Mouse (Mus musculus): ENCODE data around the gene Asic1. TPM values are rescaled to one million over a fixed set of nuclear protein-coding genes. Genes with fewer than 3 reads are reported as not detected.

The Asic1 gene
- 10 to 100 TPM; 29.0 to 38.6 (median 34.0) TPM for total RNA-seq (2022)

GRCm38 (mm10) chr15:99670154-99670821, at the start of gene Asic1:
TSS of gene Asic1 (plus strand) at chr15:99670368.
- peak; percentile 47 to 65 for DNase-seq (ENCODE audit: low spot score in 2 of 2)

GRCm38 (mm10) chr15:99622063-99622462, 48.1 kb upstream of the Asic1 start:
- no peak for DNase-seq (ENCODE audit: low spot score in 2 of 2)

GRCm38 (mm10) chr15:99631618-99632017, 38.5 kb upstream of the Asic1 start:
- no peak for DNase-seq (ENCODE audit: low spot score in 2 of 2)

DNA sequence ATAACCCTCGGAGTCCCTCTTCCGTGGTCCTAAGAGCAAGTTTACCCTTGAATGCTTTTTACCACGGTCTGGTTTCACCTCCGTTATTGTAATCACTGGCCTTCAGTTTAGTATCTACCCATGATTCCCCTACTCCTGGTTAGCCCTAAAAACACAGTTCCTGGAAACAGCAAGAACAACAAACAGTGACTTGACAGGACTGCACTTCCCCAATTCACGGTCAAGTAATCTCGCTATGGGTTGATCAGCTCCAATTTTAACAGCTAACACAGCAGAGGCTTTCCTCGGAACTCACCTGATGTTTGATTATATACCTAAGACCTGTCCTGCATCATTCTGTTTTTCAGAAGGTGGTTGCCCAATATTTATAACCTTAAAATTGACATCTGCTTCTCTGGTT, 35.5 kb upstream of the Asic1 start:
- DNase-seq (ENCODE audit: low spot score in 2 of 2), result no peak

GRCm38 (mm10) chr15:99637405-99638123, 32.6 kb upstream of the Asic1 start:
- no peak for DNase-seq (ENCODE audit: low spot score in 2 of 2)

DNA sequence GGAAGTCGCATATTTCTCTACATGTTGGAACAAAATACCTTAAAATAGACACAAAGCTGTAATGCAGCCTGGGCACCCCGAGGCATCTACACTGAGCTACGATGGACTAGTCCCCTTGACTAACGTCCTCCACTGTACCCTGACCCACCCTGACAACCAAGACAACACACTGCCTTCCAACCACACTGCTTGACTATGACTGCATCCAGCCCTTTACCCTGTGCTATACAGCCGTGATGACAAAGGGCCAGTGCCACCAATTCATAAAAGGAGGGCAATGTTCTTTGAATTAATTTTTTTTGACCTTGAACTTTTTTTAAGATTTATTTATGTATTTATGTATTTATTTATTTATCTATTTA, 32.1 kb upstream of the Asic1 start:
- no peak for DNase-seq (ENCODE audit: low spot score in 2 of 2)

DNA sequence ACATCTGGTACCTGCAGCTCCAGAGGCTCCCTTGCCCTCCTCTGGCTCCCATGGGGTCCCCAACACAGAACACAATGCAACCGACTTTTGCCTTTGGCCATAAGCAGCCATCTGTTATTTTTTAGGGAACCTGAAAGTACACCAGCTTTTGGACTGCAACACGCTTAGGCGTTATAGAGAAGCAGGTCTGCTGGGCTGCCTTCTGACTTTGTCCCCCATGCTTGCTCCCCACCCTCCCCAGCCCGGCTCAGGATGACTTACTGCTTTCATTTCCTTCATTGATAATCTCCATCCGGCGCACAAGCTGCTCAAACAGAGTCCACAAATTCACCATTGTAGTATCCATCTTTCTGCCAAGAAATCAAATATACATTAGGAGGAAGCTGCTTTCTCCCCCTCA, 27.5 kb upstream of the Asic1 start:
- DNase-seq (ENCODE audit: low spot score in 2 of 2), result no peak

GRCm38 (mm10) chr15:99643832-99644231, 26.3 kb upstream of the Asic1 start:
- no peak for DNase-seq (ENCODE audit: low spot score in 2 of 2)

DNA sequence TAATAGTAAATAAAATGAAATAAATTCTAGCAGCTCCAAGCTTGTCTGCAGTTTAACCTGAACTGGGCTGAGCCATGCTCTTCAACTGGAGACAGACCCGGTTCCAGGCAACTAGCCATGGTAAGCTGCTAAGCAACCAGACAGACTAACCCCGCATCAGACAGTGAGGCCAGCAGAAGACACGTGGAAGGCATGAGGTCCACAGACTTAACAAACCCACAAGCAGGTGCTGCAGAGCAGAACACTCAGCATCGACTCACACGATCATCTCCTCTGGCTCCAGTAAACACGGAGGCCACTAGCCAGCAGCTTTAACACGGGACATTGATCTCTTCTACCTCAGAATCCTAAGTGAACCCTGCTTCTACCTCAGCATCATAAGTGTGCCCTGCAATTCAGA, 25.4 kb upstream of the Asic1 start:
- no peak for DNase-seq (ENCODE audit: low spot score in 2 of 2)

DNA sequence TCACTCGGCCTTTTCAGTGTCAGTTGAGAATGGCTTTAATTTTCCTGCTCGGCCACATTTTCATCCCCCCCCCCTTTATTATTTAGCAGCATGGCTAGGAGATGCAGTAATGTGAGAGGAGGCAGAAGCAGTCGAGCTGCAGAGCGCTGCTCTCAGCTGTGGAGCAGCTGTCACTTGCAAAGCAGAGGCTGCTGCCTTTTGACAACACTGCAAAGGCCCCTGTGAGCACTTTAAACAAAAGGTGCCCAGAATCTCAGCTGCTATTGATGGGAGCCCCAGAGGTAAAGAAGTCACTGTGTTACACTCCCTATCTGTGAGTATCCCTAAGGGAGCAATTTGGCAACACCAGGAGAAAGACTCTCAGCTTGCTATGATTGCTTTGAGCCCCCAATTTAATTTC, 21.8 kb upstream of the Asic1 start:
- DNase-seq (ENCODE audit: low spot score in 2 of 2), result no peak

DNA sequence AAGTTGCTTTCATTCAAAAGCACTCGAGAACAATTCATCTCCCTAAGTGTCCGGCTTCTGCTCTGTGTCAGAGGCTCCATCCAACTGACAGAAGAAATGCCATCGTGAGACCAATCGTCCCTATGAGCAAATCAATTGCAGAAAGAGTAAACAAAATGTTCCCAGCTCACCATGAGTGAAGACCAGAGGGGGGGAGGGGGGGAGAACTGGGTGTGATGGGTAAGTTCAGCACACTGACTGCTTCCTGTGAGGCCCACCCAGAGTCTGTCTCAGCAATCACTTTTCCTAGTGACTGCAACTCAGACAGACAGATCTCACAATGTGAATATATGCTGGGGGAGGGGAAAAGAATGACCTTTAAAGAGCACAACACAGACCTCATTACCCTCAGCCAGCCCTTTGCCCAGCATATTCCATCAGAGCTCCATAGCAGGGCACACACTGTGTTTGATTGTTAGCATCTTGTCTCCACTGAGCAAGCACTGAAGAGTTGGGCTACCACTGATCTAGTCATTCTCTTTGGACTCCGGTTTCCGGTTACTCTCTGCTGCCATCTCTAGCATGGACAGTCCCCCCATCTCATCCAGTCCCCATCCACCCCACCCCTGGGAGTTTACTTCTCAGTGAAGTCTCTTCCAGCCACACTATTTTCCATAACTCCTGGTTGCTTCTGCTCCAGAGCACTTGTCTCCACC, 21.0 kb upstream of the Asic1 start:
- DNase-seq (ENCODE audit: low spot score in 2 of 2), result no peak

GRCm38 (mm10) chr15:99650304-99650703, 19.9 kb upstream of the Asic1 start:
- no peak for DNase-seq (ENCODE audit: low spot score in 2 of 2)

GRCm38 (mm10) chr15:99651163-99651872, 18.9 kb upstream of the Asic1 start, which contains the start of gene Racgap1:
TSS of gene Racgap1 (minus strand) at chr15:99651656.
- peak; percentile 94 to 98 for DNase-seq (ENCODE audit: low spot score in 2 of 2)

DNA sequence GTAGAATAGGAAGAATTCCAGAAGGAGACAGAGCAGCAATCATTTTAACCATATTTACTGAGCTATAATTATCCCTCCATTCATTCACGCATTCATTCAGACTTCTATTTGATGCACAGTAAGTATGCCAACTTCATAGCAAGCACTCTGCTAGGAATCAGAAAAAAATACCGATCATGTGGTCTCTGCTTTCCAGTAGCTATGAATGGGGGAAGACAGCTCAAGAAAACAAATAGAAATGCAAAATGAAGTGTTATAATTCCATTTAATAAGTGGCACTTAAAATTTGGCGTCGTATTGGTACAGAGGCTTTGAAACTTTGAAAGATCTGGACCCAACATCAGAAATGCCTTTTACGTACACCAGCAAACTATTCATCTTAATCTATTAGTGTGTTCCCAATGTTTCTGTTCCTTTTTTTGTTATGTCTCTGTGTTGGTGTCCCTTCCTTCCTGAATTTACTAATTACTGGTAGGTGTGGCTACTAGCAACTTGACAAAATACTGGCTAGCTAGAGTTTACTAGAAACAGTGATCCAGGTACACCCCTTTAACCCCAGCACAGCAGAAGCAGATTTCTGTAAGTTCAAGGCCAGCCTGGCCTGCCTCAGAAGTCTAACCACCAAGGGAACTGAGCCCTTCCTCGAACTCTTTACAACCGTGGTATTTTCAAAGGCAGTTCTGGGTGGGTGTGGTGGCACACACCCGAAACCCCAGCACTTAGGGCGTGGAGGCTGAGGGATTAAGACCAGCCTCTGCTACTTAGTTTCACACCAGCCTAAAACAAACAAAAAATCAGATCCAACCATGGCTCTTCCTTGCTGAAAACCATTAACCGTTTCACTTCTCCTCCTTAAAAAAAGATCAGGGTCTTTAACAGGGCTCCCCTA, 17.9 kb upstream of the Asic1 start:
- no peak for DNase-seq (ENCODE audit: low spot score in 2 of 2)

- DNase-seq (ENCODE audit: low spot score in 2 of 2), result no peak
Observed at GRCm38 (mm10) chr15:99653291-99653690, 16.9 kb upstream of the Asic1 start.

- no peak for DNase-seq (ENCODE audit: low spot score in 2 of 2)
Observed at GRCm38 (mm10) chr15:99653876-99654275, 16.3 kb upstream of the Asic1 start.

- no peak for DNase-seq (ENCODE audit: low spot score in 2 of 2)
Observed at GRCm38 (mm10) chr15:99655956-99656355, 14.2 kb upstream of the Asic1 start.

GRCm38 (mm10) chr15:99658437-99658836, 11.7 kb upstream of the Asic1 start:
- DNase-seq (ENCODE audit: low spot score in 2 of 2), result no peak

DNA sequence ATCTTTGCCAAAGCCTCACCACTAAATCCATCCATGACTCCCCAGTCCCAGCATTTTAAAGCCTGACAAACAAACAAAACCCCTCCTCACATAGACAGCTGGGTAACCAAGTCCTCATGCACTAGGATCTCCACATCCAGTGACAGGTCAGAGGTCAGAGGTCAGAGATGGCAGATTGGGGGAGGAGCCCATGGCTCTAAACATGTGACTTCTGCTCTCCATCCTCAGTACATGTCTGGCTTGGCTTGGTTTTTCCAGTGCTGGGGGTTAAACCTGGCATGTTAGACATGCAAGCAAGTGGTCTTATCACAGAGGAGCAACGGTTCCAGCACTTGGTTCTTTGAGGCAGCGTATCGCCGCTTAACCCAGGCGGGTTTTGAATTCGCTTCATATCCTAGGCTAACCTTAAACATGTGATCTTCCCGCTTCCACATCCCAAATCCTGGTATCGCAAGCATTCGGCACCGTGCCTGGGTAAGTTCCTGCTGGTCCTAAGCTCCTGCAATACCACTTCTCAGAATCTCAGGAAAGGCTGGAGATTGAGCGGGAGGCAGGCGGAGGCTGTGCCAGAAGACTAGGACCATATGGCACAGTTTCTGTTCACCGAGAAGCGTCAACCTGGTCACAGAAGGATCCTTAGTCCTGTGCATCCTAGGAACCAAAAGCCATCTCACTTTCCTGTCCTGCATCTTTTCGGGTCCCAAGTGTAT, 8.9 kb upstream of the Asic1 start:
- DNase-seq (ENCODE audit: low spot score in 2 of 2), result no peak

- DNase-seq (ENCODE audit: low spot score in 2 of 2), result no peak
Observed at GRCm38 (mm10) chr15:99662371-99662770, 7.8 kb upstream of the Asic1 start.
